Mouse (Mus musculus) T-helper 17 cell (primary cell): ENCODE results near the gene Tbc1d10b.

Source experiments
- in situ Hi-C, 2 experiments: fragments of 300-600 bp; cut with MboI, MseI; formaldehyde crosslinking; loops; 1 replicate in 1 of 2; 2 replicates in 1 of 2; pipeline ENCODE4 v1.15.1; 2025; ENCODE audit warnings: high pct_unique_total_duplicates in 2 of 2

The Tbc1d10b gene

DNA sequence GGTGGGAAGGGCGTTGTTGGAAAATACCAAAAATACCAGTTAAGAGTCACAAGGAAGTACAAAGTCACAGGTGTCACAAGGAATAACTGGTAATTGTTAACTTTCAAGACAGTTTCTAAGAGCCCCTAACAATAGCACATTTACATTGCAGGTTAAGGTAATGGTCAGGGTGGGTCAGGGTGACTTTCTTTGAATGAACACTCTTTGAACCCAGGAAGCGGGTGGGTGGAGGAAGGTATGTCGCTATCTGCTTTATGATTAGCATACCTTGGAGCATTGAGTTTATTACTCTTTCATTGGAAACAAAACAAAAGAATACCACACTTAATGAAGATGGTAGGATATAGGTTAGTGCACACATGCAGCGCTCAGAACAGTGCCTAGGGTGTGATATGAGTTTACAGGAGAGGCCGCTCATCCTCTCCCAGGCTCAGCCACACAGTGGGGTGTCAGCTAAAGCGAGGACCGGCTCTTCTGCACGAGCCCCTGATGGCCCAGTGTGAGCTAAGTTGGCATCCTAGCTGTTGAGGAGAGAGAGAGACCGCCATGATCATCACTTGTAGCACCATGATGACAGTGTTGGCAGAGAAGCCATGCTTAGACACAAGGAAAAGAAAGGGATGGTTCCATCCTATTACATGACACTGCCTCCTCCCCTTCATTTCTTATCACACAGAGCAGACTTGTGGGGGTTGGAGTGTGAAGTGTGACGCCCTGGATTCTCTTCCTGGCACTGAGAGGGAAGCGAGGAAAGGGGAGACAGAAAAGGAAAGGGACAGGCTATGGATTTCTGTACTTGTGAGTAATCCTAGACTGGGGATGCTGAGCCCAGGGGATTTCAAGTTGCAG lies 17.1 kb upstream of the Tbc1d10b start:
- in situ Hi-C loops, result loop anchor here in 1 of 2 experiments (25.0 kb wide), 1 partner anchor 1162 kb away; no protein-coding TSS in a partner anchor

DNA sequence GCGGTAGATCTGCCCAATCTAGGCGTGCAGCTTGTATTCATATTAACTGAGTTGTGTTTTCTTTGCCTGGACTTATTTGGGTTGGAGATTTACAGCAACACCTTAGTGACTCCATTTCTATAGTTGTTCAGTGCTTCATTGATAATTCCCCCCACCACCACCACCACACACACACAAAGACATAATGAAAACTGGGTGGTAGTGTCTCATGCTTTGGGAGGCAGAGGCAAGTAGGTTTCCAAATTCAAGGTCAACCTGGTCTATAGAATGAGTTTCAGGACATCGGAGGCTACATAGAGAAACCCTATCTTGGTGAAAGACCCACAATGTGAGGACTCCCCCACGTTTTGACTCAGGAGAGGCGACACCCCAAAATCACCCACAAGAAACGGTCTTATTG lies 16.3 kb upstream of the Tbc1d10b start:
- in situ Hi-C loops, result loop anchor here in 1 of 2 experiments (25.0 kb wide), 1 partner anchor 1163 kb away; no protein-coding TSS in a partner anchor

DNA sequence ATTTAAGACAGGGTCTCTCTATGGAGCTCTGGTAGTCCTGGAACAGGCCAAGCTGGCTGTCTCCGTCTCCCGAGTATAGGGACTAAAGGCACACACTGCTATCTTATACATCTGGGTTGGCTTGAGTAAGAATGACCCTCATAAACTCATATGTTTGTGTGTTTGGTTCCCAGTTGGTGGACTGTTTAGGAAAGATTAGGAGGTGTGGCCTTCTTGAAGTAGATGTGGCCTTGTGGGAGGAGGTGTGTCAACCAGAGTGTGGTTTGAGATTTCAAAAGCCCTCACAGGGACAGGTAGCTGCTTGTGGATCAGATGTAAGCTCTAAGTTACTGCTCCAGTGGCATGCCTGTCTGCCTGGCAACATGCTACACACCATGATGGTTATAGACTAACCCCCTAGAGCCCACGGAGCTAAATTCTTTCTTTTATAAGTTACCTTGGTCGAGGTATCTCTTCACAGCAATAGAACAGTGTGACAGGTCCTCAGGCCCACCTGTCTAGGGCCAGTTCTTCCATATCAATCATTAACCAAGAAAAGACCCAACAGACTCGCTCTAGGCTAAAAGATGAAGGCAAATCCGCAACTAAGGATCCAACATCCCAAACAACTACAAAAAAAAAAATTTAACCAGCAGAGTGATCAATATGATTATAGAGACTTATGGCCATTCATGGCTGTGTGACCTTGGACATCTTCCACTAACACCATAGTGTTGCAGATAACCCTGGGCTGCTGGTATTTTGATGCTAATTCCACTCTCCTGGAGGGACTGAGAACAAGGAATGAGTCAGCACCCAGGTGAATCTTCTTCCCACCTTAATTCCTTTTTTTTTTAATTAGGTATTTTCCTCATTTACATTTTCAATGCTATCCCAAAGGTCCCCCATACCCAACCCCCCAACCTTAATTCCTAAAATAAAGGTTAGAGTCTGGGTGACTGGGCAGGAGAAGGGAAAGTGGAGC lies 15.5 kb upstream of the Tbc1d10b start:
- in situ Hi-C loops, result no loop called here

DNA sequence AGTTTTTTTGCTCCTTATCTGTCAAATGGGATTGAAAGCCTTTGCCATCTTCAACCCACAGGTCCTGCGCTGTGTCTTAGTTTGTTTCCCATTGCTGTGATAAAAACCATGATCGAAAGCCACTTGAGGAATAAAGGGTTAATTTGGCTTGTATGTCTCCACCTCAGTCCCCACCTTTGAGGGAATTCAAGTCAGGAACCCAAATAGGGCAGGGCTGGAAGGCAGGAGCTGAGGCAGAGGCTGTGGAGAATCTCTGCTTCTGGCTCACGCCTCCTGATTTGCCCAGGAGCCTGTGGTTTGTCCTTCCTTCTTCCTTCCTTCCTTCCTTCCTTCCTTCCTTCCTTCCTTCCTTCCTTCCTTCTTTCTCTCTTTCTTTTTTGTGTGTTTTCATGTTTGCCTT lies 14.8 kb upstream of the Tbc1d10b start:
- in situ Hi-C loops, result no loop called here

DNA sequence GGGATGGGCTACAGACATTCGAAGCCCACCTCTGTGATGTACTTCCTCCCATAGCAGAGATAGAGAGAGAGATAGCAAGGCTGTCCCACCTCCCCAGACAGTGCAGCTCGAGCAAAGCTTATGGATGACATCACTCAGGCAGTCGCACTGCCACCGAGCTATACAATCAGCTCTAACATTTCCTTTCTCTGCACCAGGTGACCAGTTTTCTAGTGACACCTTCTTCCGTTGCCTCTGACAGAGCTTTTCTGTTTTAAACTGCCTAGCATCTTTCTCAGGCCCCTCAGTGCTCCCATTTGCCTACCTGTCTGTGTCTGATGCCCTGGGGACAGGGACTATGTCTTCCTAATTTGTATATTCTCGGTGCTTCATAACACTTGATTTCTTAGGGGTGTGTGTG lies 12.2 kb upstream of the Tbc1d10b start:
- in situ Hi-C loops, result no loop called here

DNA sequence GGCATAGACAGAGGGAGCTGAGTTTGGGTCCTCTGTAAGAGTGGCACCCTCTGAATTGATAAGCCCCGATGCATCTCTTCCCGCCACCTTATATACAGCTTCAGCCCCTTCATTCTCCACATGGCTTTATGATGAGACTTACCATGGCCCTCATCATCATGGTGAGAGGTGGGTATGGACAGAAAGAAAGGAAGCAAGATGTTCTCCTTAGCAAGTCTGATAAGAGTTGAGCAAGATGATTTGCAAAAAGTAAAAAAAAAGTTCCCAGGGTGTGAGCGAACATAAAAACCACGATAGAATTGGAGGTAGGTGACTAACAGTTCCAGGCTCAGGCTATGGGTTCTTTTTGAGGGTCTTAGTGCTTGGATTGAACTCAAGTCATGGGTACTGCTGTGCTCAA lies 10.4 kb upstream of the Tbc1d10b start:
- in situ Hi-C loops, result loop anchor here in 1 of 2 experiments (10.0 kb wide), 3 partner anchors 424 to 1734 kb away; partner anchors contain the start of genes Atxn2l, Fam57b and Ppp4c

DNA sequence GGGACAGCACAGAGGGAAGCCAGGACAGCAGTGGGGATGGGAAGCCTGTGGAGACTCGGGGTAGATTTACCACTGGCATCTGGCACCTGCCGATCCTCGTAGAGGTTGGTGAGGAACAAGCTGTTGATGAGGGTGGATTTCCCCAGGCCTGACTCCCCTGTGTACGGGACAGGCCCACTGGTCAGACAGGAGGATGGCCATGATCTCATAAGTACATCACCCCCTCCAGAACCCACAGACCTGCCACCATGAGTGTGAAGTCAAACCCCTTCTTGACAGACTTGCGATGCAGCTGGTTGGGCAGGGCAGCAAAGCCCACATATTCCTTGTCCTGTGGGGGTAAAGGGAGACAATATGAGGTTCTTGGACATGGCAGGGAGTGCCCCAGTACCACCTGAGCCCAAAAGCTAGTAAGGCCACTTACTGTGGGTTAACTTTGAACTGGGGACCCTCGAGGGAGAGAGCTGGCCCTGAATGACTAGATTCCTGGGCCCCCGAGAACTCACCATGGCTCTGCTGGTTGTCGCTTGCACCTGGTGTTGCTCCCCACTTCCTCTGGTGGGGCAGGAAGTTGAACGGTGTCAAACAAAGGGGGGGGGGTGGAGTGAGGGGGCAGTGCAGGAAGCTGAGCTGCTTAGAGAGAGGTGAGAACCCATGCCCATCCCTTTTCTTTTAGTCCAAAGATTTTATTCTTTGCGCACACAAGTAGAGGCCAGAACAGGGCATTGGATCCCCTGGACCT lies 9.8 kb upstream of the Tbc1d10b start:
- in situ Hi-C loops, result loop anchor here in 1 of 2 experiments (10.0 kb wide), 3 partner anchors 423 to 1733 kb away; partner anchors contain the start of genes Atxn2l, Fam57b and Ppp4c

DNA sequence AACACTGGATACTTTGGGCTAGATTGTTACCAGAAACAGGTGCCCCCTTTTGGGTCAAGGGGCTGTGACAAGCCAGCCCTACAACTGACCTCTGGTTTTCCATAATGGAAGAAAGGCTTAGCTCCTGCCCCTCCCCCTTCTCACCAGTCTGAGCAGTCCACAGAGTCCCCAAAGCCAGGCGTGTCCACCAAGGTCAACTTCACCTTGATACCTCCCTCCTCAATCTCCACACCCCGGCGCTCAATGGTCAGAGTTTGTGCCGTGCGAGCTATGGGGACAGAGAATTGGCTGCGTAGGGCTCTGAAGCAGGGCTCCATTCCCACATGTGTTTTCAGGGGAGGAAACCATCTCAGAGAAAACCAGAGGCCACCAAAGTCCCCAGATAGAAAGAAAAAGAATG lies 9.2 kb upstream of the Tbc1d10b start:
- in situ Hi-C loops, result loop anchor here in 1 of 2 experiments (10.0 kb wide), 3 partner anchors 423 to 1733 kb away; partner anchors contain the start of genes Atxn2l, Fam57b and Ppp4c

DNA sequence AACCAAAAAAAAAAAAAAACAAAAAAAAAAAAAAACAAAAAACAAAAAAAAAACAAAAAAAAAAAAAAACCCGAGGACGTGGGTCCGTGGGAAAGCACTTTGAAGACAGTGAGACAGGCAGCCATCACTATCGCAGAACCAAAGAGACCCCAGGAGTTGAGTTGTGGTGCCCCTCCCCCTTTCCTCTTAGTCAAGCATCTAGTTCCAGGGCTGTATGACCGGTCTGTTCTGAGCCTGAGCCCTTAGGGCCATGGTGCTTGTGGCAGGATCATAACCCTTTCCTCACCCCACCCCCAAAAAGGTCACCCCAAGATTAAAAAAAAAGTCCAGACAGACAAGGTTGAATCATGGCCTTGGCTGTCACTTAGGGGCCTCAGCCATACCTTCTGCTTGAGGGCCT lies 8.0 kb upstream of the Tbc1d10b start:
- in situ Hi-C loops, result loop anchor here in 1 of 2 experiments (10.0 kb wide), 3 partner anchors 422 to 1732 kb away; partner anchors contain the start of genes Atxn2l, Fam57b and Ppp4c

DNA sequence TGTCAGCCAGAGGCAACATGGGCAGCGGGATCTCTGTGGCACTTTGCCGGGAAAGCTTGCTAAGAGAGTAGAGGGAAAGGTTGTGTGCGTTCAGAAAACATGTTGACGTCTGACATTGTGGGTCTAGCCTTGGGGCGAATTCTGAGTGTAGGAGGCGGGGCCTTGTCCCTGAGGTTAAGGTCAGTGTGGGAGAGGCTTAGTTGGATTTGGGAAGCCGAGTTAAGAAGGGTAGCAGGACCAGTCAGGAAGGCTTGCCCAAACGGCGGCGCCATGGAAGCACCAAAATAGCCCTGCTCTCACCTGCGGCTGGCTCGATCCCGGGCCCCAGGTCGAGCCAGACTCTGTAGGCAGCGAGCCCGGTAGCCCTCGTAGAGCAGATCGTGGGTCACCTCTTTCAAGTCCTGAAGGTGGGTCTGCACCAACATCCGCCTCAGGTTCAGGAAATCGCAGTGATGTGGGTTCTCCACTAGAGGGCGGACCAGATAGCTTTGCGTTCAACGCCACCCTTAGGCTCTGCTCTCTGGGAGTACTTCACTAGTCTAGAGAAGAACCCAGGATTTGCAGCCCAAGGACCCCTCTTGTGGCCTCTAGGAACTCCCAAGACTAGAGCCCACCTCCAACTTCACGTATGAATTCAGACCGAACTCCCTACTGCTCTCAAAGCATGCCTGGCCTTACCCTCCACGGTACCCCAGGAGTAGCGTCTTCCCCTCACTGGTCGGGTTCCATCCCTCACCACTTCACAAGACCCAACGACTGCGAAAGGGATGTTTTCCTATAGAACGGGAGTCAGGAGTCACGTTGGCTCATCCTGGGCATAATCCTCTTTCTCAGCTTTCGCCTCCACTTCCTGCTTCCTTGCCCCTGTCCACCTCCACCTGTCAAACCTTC lies 7.0 kb upstream of the Tbc1d10b start:
- in situ Hi-C loops, result loop anchor here in 1 of 2 experiments (10.0 kb wide), 3 partner anchors 420 to 1730 kb away; partner anchors contain the start of genes Atxn2l, Fam57b and Ppp4c

DNA sequence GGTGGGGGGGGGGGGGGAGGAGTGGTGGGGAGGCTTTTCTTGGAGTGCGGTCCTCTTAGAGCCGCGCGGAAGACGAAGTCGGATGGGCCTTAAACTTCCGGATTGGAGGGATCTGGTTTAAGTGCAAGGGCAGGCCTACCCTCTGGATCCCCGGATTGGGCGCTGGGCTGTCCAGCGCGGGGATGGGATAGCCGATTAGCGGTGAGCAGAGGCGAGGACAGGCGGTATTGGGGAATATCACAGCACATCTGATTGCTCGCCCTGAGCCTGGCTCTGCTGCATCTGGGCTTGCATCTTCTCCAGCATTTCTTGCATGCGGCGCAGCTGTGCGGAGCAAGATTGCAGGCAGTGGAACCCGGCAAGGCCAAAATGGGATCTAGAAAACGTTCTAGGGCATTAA lies 6.3 kb upstream of the Tbc1d10b start:
- in situ Hi-C loops, result loop anchor here in 1 of 2 experiments (10.0 kb wide), 3 partner anchors 420 to 1730 kb away; partner anchors contain the start of genes Atxn2l, Fam57b and Ppp4c

DNA sequence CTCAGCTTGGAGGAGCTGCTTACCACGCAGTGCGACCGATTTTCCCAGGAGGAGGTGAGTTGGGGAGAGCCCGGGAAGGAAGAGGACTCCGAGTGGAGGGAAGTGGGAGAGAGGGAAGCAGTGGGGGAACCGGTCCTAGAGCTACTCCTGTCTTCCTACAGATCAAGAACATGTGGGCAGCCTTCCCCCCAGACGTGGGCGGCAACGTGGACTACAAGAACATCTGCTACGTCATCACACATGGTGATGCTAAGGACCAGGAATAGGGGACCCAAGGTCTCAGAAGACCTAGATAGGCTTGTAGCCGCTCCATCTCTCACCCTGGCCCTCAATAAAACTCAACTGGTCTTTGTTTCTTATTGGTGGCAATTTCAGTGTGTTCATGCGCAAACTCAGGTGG lies 5.7 kb upstream of the Tbc1d10b start:
- in situ Hi-C loops, result loop anchor here in 1 of 2 experiments (10.0 kb wide), 3 partner anchors 419 to 1729 kb away; partner anchors contain the start of genes Atxn2l, Fam57b and Ppp4c

DNA sequence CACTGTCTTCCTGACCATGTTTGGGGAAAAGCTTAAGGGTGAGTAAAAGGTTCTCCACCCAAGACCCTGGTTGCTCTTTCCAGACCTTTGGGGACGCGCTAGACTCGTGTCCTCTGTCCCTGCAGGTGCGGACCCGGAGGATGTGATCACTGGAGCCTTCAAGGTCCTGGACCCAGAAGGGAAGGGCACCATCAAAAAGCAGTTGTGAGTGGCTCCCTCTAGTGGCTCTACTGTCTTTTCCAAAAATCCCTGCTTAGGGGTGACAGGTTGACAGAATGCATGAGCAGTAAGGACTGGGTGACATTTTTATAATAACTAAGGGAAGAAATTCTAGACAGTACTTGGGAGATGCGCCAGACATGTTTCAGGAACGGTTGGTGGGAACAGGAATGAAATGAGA lies 5.2 kb upstream of the Tbc1d10b start:
- in situ Hi-C loops, result loop anchor here in 1 of 2 experiments (10.0 kb wide), 3 partner anchors 419 to 1729 kb away; partner anchors contain the start of genes Atxn2l, Fam57b and Ppp4c

DNA sequence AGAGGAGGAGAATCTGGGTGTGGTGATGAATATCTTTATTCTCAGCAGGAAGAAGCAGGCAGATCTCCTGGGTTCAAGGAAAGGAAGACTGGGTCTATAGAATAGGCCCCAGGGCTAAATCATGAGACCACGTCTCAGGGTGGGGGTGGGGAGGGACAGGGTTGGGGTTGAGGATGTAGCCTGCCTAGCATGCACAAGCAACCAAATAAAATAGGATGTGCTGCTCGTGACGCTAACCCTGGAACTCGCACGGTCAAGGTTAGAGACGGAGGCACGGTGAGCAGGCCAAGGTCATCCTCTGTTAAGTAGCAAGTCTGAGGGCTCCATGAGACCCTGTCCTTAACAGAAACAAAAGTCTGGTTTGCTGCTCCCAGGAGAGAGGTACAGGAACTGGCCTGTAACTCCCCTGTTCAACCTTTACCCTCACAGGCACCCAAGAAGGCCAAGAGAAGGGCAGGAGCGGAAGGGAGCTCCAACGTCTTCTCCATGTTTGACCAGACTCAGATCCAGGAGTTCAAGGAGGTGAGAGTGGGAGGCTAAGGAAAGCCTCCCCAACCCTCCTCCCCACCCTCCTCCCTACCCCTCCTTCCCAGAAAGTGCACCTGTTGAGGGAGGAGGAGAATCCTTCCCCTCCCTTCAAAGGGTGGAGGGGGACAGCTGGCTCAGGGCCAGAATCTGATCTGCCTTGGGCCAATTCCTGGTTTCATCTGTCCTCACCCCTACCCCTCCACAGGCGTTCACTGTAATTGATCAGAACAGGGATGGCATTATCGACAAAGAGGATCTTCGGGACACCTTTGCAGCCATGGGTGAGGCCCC lies 4.4 kb upstream of the Tbc1d10b start:
- in situ Hi-C loops, result loop anchor here in 1 of 2 experiments (10.0 kb wide), 3 partner anchors 418 to 1728 kb away; partner anchors contain the start of genes Atxn2l, Fam57b and Ppp4c

DNA sequence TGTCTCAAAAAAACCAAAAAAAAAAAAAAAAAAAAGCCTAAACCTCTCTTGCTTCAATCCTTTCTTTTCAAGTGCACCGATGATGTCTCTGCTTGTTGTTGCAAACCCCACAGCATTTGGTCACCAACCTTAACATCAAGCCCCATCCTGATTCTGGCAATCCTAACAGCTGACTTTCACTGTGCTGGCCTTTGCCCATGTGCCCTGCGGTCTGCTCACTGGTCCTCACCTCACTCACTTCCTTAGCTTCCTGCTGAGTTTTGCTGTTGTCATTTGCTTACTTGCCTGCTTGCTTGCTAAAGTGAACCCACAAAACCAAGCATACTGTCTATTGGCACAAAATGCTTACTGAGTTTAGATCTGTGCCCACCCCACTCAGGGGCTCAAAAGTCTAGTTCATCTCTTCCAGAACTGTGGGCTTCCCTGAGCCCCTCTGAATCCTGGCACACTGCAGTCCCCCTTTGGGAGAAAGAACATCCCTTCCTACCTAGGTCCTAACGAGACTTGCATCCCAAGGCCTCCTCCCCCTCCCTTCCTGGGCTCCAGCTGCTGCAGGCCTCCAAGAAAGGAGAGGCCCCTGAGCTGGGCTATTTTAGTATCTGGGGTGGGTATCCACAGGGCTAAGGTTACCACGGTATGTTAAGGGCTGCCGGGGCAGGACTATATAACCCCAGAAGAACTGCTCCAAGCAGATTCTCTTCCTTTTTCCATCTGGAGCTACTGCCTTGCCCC lies 2.9 kb upstream of the Tbc1d10b start:
- in situ Hi-C loops, result loop anchor here in 1 of 2 experiments (10.0 kb wide), 3 partner anchors 416 to 1726 kb away; partner anchors contain the start of genes Atxn2l, Fam57b and Ppp4c

DNA sequence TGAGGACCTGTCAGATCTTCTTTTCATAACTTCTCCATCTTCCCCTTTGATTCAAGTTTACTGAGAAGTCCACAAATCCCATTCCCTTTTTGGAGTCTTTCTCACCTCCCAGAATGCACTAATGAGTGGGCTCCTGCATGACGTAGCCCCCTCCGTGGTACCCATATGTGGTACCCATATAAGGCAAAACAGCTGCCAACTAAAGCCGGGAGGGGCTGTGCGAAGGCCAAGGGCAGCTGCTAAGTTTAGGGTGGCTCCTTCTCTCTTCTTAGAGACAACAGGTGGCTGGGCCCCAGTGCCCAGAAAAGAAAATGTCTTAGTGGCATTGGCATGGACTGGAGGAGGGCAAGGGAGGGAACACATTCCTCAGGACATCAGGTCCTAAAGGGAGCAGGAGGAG lies 2.0 kb upstream of the Tbc1d10b start:
- in situ Hi-C loops, result loop anchor here in 1 of 2 experiments (10.0 kb wide), 3 partner anchors 415 to 1725 kb away; partner anchors contain the start of genes Atxn2l, Fam57b and Ppp4c

DNA sequence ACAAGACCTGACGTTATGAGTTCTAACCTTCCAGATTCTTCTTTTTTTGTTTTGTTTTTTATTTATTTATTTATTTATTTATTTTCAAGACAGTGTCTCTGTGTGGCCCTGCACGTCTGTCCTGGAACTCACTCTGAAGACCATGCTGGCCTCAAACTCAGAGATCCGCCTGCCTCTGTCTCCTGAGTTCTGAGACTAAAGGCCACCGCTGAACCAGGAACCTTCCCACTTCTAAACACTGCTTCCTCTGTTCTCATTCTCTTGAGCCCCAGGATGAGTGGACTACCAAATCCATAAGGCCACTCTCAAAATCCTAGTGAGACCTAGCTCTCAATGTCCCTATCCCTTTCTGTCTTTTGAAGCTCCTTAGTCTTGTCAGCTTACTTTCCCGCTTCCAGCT lies 1.6 kb upstream of the Tbc1d10b start:
- in situ Hi-C loops, result loop anchor here in 1 of 2 experiments (10.0 kb wide), 3 partner anchors 415 to 1725 kb away; partner anchors contain the start of genes Atxn2l, Fam57b and Ppp4c
